Mouse (Mus musculus) heart, embryonic 16.5 days (tissue): Measurements from ENCODE around the gene Tarbp1. TPM values are rescaled to one million over a fixed set of nuclear protein-coding genes. Genes with fewer than 3 reads are reported as not detected.

Experiments used
- ATAC-seq: fragments of 200-750 bp; cut with Nextera tagmentation; replicated peaks from 2 replicates; pipeline ENCODE4 v1.8.0; 2017; ENCODE audit warnings: moderate number of reproducible peaks; ENCODE audit not compliant: insufficient read depth, low FRiP score; ENCODE audit errors: extremely low read depth
- H3K27ac ChIP-seq: fragments of 300-500 bp; sonication (generic); 2 replicates; pipeline ENCODE4 v1.5.1; 2014; ENCODE audit warnings: mild to moderate bottlenecking, low read length, control low read depth, moderate library complexity
- H3K27me3 ChIP-seq: fragments of 300-500 bp; sonication (generic); 2 replicates; pipeline ENCODE4 v1.6.1; 2014; ENCODE audit warnings: low read length, mixed read lengths; ENCODE audit not compliant: control insufficient read depth, insufficient read depth
- H3K36me3 ChIP-seq: fragments of 300-500 bp; sonication (generic); 2 replicates; pipeline ENCODE4 v1.6.1; 2014; ENCODE audit not compliant: control insufficient read depth, insufficient read depth
- H3K4me1 ChIP-seq: fragments of 300-500 bp; sonication (generic); 2 replicates; pipeline ENCODE4 v1.6.1; 2014; ENCODE audit warnings: low read length, mixed read lengths; ENCODE audit not compliant: control insufficient read depth, insufficient read depth
- H3K4me2 ChIP-seq: fragments of 300-500 bp; sonication (generic); 2 replicates; pipeline ENCODE4 v1.6.1; 2014; ENCODE audit warnings: low read depth, mild to moderate bottlenecking, control low read depth, low read length
- H3K4me3 ChIP-seq: fragments of 300-500 bp; sonication (generic); 2 replicates; pipeline ENCODE4 v1.5.1; 2014; ENCODE audit warnings: mild to moderate bottlenecking, control low read depth, low read length
- H3K9ac ChIP-seq: fragments of 300-500 bp; sonication (generic); 2 replicates; pipeline ENCODE4 v1.6.1; 2014; ENCODE audit warnings: low read length, control low read depth
- H3K9me3 ChIP-seq: fragments of 300-500 bp; sonication (generic); replicated peaks from 2 replicates; pipeline ENCODE4 v1.6.1; 2016; ENCODE audit warnings: low read length; ENCODE audit not compliant: control insufficient read depth
- WGBS: fragments of 180-500 bp; shearing (Covaris S2); extraction: QIAGEN DNeasy Blood & Tissue Kit; methylation state at CpG from one replicate; pipeline ENCODE4 v1.1.7; 2014; 5-methylcytosine and 5-hydroxymethylcytosine counted together
- polyA plus RNA-seq: library from polyadenylated mRNA; unstranded; fragments of >200 nt; fragmentation: Nextera tagmentation; extraction: Ambion mirVana; gene quantifications from 2 replicates; pipeline ENCODE4 v1.2.1, GENCODE M21; 2015

Gene Tarbp1
- polyA plus RNA-seq, 1 experiment from 2014 or later, result 1.6 TPM

GRCm38 (mm10) chr8:126398349-126398748, 76.5 kb downstream of the Tarbp1 start:
- Histone ChIP-seq H3K9me3 (no peaks in the 10 kb centered on the region), H3K9ac (no peak overlapping the region), H3K4me2 (no peak overlapping the region), H3K27ac (no peak overlapping the region), H3K36me3 (no peaks in the 10 kb centered on the region), H3K4me1 (no peaks in the 10 kb centered on the region), H3K4me3 (no peak overlapping the region), H3K27me3 (no peaks in the 10 kb centered on the region)
- no peak for ATAC-seq
- 64% methylated on average over 3 of the region's 3 CpGs for WGBS

GRCm38 (mm10) chr8:126395917-126396316, 78.9 kb downstream of the Tarbp1 start:
- Histone ChIP-seq H3K36me3 (no peaks in the 10 kb centered on the region), H3K27ac (no peak overlapping the region), H3K27me3 (no peaks in the 10 kb centered on the region), H3K4me3 (no peak overlapping the region), H3K4me2 (no peak overlapping the region), H3K9me3 (no peaks in the 10 kb centered on the region), H3K4me1 (no peaks in the 10 kb centered on the region), H3K9ac (no peak overlapping the region)
- WGBS, result 64% methylated on average over 5 of the region's 5 CpGs
- ATAC-seq, result no peak

DNA sequence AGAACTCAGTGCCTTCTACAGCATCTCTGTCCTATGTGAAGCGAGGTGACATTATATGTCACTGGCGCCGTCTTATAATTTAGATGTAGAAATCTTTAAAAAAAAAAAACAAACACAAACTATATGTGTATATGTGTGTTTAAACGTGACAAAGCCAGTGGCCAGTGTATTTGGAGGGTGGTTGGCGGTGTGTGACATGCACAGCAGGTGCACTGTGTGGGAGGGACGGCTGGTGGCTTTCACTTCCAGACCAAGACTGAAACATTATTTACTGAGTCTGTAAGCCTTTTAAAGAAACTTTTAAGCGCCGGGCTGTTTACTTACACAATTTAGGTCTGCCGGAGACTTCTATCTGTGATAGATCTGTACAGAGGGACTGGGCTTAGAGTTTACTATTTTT, 79.5 kb downstream of the Tarbp1 start:
- Histone ChIP-seq H3K9me3 (no peaks in the 10 kb centered on the region), H3K4me1 (no peaks in the 10 kb centered on the region), H3K9ac (no peak overlapping the region), H3K27me3 (no peaks in the 10 kb centered on the region), H3K36me3 (no peaks in the 10 kb centered on the region), H3K27ac (no peak overlapping the region), H3K4me2 (no peak overlapping the region), H3K4me3 (no peak overlapping the region)
- ATAC-seq, result no peak
- 81% methylated on average over 9 of the region's 9 CpGs for WGBS

DNA sequence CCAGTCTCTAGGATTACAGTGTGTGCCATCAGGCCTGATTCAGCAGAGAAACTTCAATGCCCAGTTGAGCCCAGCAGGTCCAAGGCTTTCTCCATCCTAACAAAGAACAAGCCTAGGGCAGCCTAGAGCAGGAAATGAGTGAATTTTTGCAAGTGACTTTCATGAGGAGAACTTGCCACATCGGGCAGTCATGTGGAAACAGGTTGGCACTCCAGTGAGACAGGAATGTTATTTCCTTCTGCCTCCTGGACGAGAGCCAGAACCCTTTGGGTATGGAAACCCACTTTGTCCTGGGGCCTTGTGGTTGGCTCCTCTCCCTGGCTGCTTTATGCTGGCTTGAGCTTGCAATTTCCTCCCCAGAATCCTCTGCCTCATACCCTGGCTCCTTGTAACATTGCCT, 83.3 kb downstream of the Tarbp1 start:
- H3K4me2 ChIP-seq, result no peak overlapping the region
- H3K27ac ChIP-seq, result no peak overlapping the region
- no peak for ATAC-seq
- no peaks in the 10 kb centered on the region for H3K27me3 ChIP-seq
- H3K4me1 ChIP-seq, result no peaks in the 10 kb centered on the region
- H3K9ac ChIP-seq, result no peak overlapping the region
- H3K4me3 ChIP-seq, result no peak overlapping the region
- WGBS, result 38% methylated on average over 2 of the region's 2 CpGs
- H3K9me3 ChIP-seq, result no peaks in the 10 kb centered on the region
- no peaks in the 10 kb centered on the region for H3K36me3 ChIP-seq

- Histone ChIP-seq H3K4me2 (no peak overlapping the region), H3K36me3 (no peaks in the 10 kb centered on the region), H3K4me3 (no peak overlapping the region), H3K9me3 (no peaks in the 10 kb centered on the region), H3K27me3 (no peaks in the 10 kb centered on the region), H3K27ac (no peak overlapping the region), H3K4me1 (no peaks in the 10 kb centered on the region), H3K9ac (no peak overlapping the region)
- WGBS, result 84% methylated on average over 4 of the region's 4 CpGs
- no peak for ATAC-seq
Measured at GRCm38 (mm10) chr8:126387566-126387965, 87.3 kb downstream of the Tarbp1 start.

DNA sequence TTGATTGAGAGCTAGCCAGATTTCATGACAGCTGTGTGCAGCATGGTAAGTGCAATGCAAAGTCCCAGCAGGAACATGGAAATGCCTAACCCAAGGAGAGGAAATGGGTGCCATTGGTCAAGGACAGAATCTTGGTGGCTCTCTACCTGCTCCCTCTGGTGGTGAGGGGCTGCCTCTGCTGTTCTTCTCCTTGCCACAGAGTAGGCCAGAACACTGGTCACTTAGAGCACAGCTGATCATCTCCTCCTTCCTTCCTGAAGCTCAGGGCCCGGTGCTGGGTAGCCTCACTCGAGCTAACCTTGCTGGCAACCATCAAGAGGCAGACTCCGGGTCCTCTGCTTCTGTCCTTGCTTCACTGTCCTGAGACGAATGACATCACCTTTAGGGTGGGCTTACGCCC, 92.1 kb downstream of the Tarbp1 start:
- H3K4me1 ChIP-seq, result no peaks in the 10 kb centered on the region

DNA sequence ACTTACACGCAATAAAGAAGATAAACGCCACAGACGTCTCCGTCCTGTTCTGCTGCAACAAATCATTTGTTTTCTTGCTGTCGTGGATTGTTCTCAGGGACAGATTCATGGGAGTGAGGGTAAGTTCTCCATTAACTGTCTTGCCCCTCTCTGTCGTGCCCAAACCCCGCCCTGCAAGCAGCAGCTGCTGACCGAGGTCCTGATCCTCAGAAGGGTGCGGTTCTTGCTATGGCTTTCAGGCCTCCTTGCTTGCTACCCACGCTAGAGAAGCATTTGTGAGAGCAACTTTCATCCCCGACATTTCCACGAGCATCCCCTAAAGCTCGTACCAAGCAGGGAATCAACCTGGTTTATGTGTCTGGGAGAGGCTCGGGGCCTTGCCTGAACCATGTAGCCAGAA, 92.6 kb downstream of the Tarbp1 start:
- Histone ChIP-seq H3K27ac (no peak overlapping the region), H3K27me3 (0 out of 2 replicates have a peak, but pooled peaks cover 2% of the 10 kb centered on the region), H3K4me1 (no peaks in the 10 kb centered on the region), H3K4me3 (no peak overlapping the region), H3K9ac (no peak overlapping the region), H3K9me3 (no peaks in the 10 kb centered on the region), H3K36me3 (no peaks in the 10 kb centered on the region), H3K4me2 (no peak overlapping the region)
- ATAC-seq, result no peak
- WGBS, result 34% methylated on average over 14 of the region's 14 CpGs

More for the DNA sequence above, 92.1 kb downstream of the Tarbp1 start:
- Histone ChIP-seq H3K27me3 (0 out of 2 replicates have a peak, but pooled peaks cover 2% of the 10 kb centered on the region), H3K9ac (no peak overlapping the region), H3K4me2 (no peak overlapping the region), H3K27ac (no peak overlapping the region), H3K9me3 (no peaks in the 10 kb centered on the region), H3K4me3 (no peak overlapping the region), H3K36me3 (no peaks in the 10 kb centered on the region)
- ATAC-seq, result no peak
- WGBS, result 55% methylated on average over 5 of the region's 5 CpGs

GRCm38 (mm10) chr8:126381299-126381698, 93.6 kb downstream of the Tarbp1 start:
- ATAC-seq, result no peak
- Histone ChIP-seq H3K27me3 (0 out of 2 replicates have a peak, but pooled peaks cover 2% of the 10 kb centered on the region), H3K4me2 (no peak overlapping the region), H3K36me3 (no peaks in the 10 kb centered on the region), H3K9ac (no peak overlapping the region), H3K9me3 (no peaks in the 10 kb centered on the region), H3K4me1 (no peaks in the 10 kb centered on the region), H3K27ac (no peak overlapping the region), H3K4me3 (no peak overlapping the region)
- WGBS, result 73% methylated on average over 7 of the region's 7 CpGs

DNA sequence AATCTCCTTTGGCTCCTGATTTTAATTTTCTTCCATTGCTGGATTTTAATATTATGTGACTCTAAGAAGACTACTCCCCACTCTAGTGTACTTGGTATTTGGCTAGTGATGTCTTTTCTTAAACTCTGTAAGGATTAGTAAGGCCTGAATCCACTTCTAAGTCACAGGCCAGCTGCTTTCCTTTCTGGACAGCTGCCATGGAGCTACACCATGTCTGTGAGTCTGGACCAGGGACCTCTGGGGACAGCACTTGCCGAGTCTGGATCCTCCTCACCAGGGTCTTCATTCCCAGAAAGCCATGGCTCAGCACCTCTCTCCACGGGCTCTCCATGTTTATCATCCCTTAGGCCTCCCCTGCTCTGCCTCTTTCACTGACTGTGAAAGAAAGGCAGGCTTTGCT, 94.7 kb downstream of the Tarbp1 start:
- peaks cover 2% of the 10 kb centered on the region for H3K27me3 ChIP-seq
- H3K27ac ChIP-seq, result no peak overlapping the region
- no peak for ATAC-seq
- no peaks in the 10 kb centered on the region for H3K36me3 ChIP-seq
- no peak overlapping the region for H3K4me3 ChIP-seq
- WGBS, result 27% methylated on average over 2 of the region's 2 CpGs
- no peaks in the 10 kb centered on the region for H3K9me3 ChIP-seq
- H3K4me1 ChIP-seq, result no peaks in the 10 kb centered on the region
- H3K4me2 ChIP-seq, result no peak overlapping the region
- H3K9ac ChIP-seq, result no peak overlapping the region

- no peak overlapping the region for H3K9ac ChIP-seq
- no peak overlapping the region for H3K4me2 ChIP-seq
- no peak overlapping the region for H3K4me3 ChIP-seq
- no peaks in the 10 kb centered on the region for H3K36me3 ChIP-seq
- ATAC-seq, result no peak
- H3K27me3 ChIP-seq, result peaks cover 2% of the 10 kb centered on the region
- no peak overlapping the region for H3K27ac ChIP-seq
- WGBS, result 77% methylated on average over 6 of the region's 6 CpGs
- H3K4me1 ChIP-seq, result no peaks in the 10 kb centered on the region
- no peaks in the 10 kb centered on the region for H3K9me3 ChIP-seq
Measured at GRCm38 (mm10) chr8:126379580-126379979, 95.3 kb downstream of the Tarbp1 start.
